Mouse (Mus musculus) liver, postnatal 0 days (tissue): ENCODE results near the gene Rbm20. TPM values are rescaled to one million over a fixed set of nuclear protein-coding genes. Genes with fewer than 3 reads are reported as not detected.

Experiments
- ATAC-seq: fragments of 200-750 bp; cut with Nextera tagmentation; 2 replicates; pipeline ENCODE4 v1.8.0; 2017; ENCODE audit warnings: mild to moderate bottlenecking, moderate library complexity
- DNase-seq: peaks from one replicate; pipeline ENCODE4 v3.0.0-alpha.2; 2016
- H3K27ac ChIP-seq: fragments of 300-500 bp; sonication (generic); 2 replicates; pipeline ENCODE4 v1.5.1; 2014; ENCODE audit warnings: antibody characterized with exemption, moderate library complexity, mild to moderate bottlenecking, low read depth
- H3K27me3 ChIP-seq: fragments of 300-500 bp; sonication (generic); 2 replicates; pipeline ENCODE4 v1.6.1; 2014; ENCODE audit warnings: low read length, control low read depth, mixed read lengths; ENCODE audit not compliant: insufficient read depth
- H3K36me3 ChIP-seq: fragments of 300-500 bp; sonication (generic); replicated peaks from 2 replicates; pipeline ENCODE4 v1.6.1; 2014; ENCODE audit warnings: mild to moderate bottlenecking, control low read depth, low read length, moderate library complexity, mixed read lengths; ENCODE audit not compliant: insufficient read depth
- H3K4me1 ChIP-seq: fragments of 300-500 bp; sonication (generic); 2 replicates; pipeline ENCODE4 v1.6.1; 2014; ENCODE audit warnings: antibody characterized with exemption, mild to moderate bottlenecking, control low read depth; ENCODE audit not compliant: insufficient read depth
- H3K4me2 ChIP-seq: fragments of 300-500 bp; sonication (generic); 2 replicates; pipeline ENCODE4 v1.6.1; 2014; ENCODE audit warnings: low read depth, mild to moderate bottlenecking, low read length, moderate library complexity, mixed read lengths
- H3K4me3 ChIP-seq: fragments of 300-500 bp; sonication (generic); 2 replicates; pipeline ENCODE4 v1.5.1; 2014; ENCODE audit warnings: low read depth, low read length
- H3K9ac ChIP-seq: fragments of 300-500 bp; sonication (generic); replicated peaks from 2 replicates; pipeline ENCODE4 v1.6.1; 2014; ENCODE audit warnings: mild to moderate bottlenecking, moderate library complexity
- H3K9me3 ChIP-seq: fragments of 300-500 bp; sonication (generic); 2 replicates; pipeline ENCODE4 v1.6.1; 2016; ENCODE audit warnings: mild to moderate bottlenecking, control low read depth, low read length, mixed read lengths
- CTCF ChIP-seq: sonication (generic); IDR thresholded peaks from 2 replicates; pipeline ENCODE4 v1.5.1; 2016; ENCODE audit warnings: antibody characterized with exemption, low read depth
- EP300 ChIP-seq: IDR thresholded peaks from 2 replicates; pipeline ENCODE4 v1.6.1; 2016; ENCODE audit warnings: antibody characterized with exemption, low read depth, mild to moderate bottlenecking
- WGBS: fragments of 180-500 bp; shearing (Covaris S2); extraction: QIAGEN DNeasy Blood & Tissue Kit; methylation state at CpG from one replicate; pipeline ENCODE4 v1.1.7; 2014; ENCODE audit not compliant: insufficient replicate concordance; 5-methylcytosine and 5-hydroxymethylcytosine counted together
- polyA plus RNA-seq: library from polyadenylated mRNA; unstranded; fragments of >200 nt; fragmentation: Nextera tagmentation; extraction: Ambion mirVana; gene quantifications from 2 replicates; pipeline ENCODE4 v1.2.1, GENCODE M21; 2015

Gene Rbm20
- polyA plus RNA-seq, 1 experiment from 2014 or later, result 0.16 TPM

- Histone ChIP-seq H3K4me2 (0 out of 2 replicates have a peak overlapping the region, but pooled peaks have one; percentile 4), H3K4me3 (no peak overlapping the region), H3K9me3 (no peaks in the 10 kb centered on the region), H3K9ac (no peak overlapping the region), H3K36me3 (no peaks in the 10 kb centered on the region), H3K27me3 (no peaks in the 10 kb centered on the region), H3K27ac (peak overlapping the region; percentile 83), H3K4me1 (peaks cover 64% of the 10 kb centered on the region)
- TF ChIP-seq CTCF (0 out of 2 replicates have a peak, but pooled peaks have one; percentile 9), EP300 (peak; percentile 71)
- no peak for ATAC-seq
- no peak for DNase-seq
- 28% methylated on average over 9 of the region's 9 CpGs for WGBS
These were observed 215.8 kb downstream of the Rbm20 start for GRCm38 (mm10) chr19:53892838-53893359.

- DNase-seq (peak; percentile 37), ATAC-seq (no peak)
- H3K4me2 ChIP-seq, result peak overlapping the region; percentile 7; the same call in 1 of the 2 replicates
- no peaks in the 10 kb centered on the region for H3K27me3 ChIP-seq
- WGBS, result 48% methylated on average over 3 of the region's 3 CpGs
- no peaks in the 10 kb centered on the region for H3K9me3 ChIP-seq
- no peaks in the 10 kb centered on the region for H3K36me3 ChIP-seq
- peak overlapping the region; percentile 83 for H3K27ac ChIP-seq
- no peak for TF ChIP-seq CTCF
- peaks cover 61% of the 10 kb centered on the region for H3K4me1 ChIP-seq
- H3K4me3 ChIP-seq, result no peak overlapping the region
- H3K9ac ChIP-seq, result peak overlapping the region; percentile 12; the same call in 1 of the 2 replicates
These were observed 216.6 kb downstream of the Rbm20 start for GRCm38 (mm10) chr19:53893711-53894171.

GRCm38 (mm10) chr19:53894538-53895121 is 217.5 kb downstream of the Rbm20 start:
- DNase-seq (no peak), ATAC-seq (peak; percentile 60)
- Histone ChIP-seq H3K36me3 (no peaks in the 10 kb centered on the region), H3K9me3 (no peaks in the 10 kb centered on the region), H3K4me2 (no peak overlapping the region), H3K4me3 (no peak overlapping the region), H3K27ac (peak overlapping the region; percentile 83), H3K4me1 (peaks cover 53% of the 10 kb centered on the region), H3K27me3 (no peaks in the 10 kb centered on the region), H3K9ac (no peak overlapping the region)
- peak; percentile 89 for TF ChIP-seq EP300
- TF ChIP-seq CTCF, result no peak
- WGBS, result 37% methylated on average over 12 of the region's 12 CpGs

GRCm38 (mm10) chr19:53898046-53898445 is 220.9 kb downstream of the Rbm20 start:
- Histone ChIP-seq H3K9ac (no peak overlapping the region), H3K4me2 (no peak overlapping the region), H3K9me3 (no peaks in the 10 kb centered on the region), H3K4me1 (peaks cover 36% of the 10 kb centered on the region), H3K4me3 (no peak overlapping the region), H3K27me3 (no peaks in the 10 kb centered on the region), H3K27ac (no peak overlapping the region), H3K36me3 (no peaks in the 10 kb centered on the region)
- no peak for ATAC-seq
- no peak for DNase-seq
- 62% methylated on average over 5 of the region's 5 CpGs for WGBS
- TF ChIP-seq CTCF, result no peak
- no peak for TF ChIP-seq EP300

- H3K9ac ChIP-seq, result no peak overlapping the region
- H3K9me3 ChIP-seq, result no peaks in the 10 kb centered on the region
- H3K4me3 ChIP-seq, result no peak overlapping the region
- H3K4me1 ChIP-seq, result peaks cover 32% of the 10 kb centered on the region
- WGBS, result 85% methylated on average over 4 of the region's 4 CpGs
- TF ChIP-seq EP300, result no peak
- no peak for TF ChIP-seq CTCF
- no peaks in the 10 kb centered on the region for H3K36me3 ChIP-seq
- no peak overlapping the region for H3K4me2 ChIP-seq
- no peak for ATAC-seq
- H3K27ac ChIP-seq, result no peak overlapping the region
- H3K27me3 ChIP-seq, result no peaks in the 10 kb centered on the region
- DNase-seq, result no peak
These were observed 221.4 kb downstream of the Rbm20 start for GRCm38 (mm10) chr19:53898498-53898897.

DNA sequence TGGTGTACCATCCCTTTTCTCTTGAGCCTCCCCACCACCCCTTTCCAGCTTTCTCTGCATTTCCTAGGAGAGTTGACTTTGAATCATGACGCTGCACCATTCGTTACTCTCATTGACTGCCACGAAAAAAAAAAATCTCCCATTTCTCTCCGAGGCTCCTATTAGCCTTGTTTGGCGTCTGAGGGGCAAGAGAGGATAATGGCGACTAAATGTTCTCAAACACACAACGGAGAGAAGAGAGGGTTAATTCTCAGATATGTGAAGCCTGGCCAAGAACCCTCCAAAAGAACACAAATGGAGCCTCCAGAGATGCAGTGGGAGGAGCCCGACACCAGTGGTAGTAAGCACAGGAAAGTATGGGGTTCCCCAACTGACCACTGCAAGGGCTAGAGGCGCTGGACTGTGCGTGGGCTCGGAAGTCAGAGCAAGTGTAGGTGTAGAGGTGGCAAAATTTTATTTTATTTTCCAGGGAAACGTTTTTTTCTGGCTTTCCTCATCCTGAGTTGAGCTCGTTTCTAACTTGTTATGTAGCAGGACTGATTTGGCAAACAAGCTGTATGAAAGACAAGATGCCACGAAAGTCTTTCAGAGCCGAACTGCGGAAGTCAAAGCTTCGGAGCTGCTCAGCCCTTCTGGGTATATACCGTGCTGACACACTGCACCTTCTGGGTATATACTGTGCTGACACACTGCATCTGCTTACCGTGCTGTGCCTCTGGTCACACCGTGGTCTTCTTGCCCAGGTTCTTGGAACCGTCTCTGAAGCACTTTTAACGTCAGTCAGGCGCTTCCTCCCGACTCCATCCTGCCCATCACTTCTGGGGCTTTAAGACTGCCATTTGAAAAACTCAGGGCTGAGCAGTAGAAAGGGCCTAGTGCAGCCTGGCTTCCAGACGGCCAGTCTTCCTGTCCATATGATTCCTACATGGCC is 222.1 kb downstream of the Rbm20 start:
- WGBS, result 81% methylated on average over 25 of the region's 25 CpGs
- Histone ChIP-seq H3K9me3 (no peaks in the 10 kb centered on the region), H3K4me2 (no peak overlapping the region), H3K4me1 (peaks cover 24% of the 10 kb centered on the region), H3K27ac (no peak overlapping the region), H3K9ac (no peak overlapping the region), H3K4me3 (no peak overlapping the region), H3K27me3 (no peaks in the 10 kb centered on the region), H3K36me3 (no peaks in the 10 kb centered on the region)
- DNase-seq, result no peak
- no peak for ATAC-seq
- TF ChIP-seq CTCF (no peak), EP300 (no peak)
